Mouse (Mus musculus) heart, embryonic 14.5 days (tissue): ENCODE data around the gene Gm17571. TPM values are rescaled to one million over a fixed set of nuclear protein-coding genes. Genes with fewer than 3 reads are reported as not detected.
A peak's percentile ranks its signal among the peaks of the same experiment; 100 is the strongest.

Experiments
- ATAC-seq: fragments of 200-750 bp; cut with Nextera tagmentation; 2 replicates; pipeline ENCODE4 v1.8.0; 2017; ENCODE audit warnings: low read depth, moderate TSS enrichment; ENCODE audit not compliant: insufficient number of reproducible peaks, insufficient read depth, low FRiP score
- H3K27ac ChIP-seq, 2 experiments: fragments of 200-500 bp in 1 of 2; fragments of 300-500 bp in 1 of 2; sonication (generic) in 1 of 2; replicated peaks in 1 of 2; 2 replicates each; pipeline ENCODE4 v1.5.1; 2012 to 2014; ENCODE audit warnings: low read depth in 2 of 2, low read length in 2 of 2, control low read depth in 1 of 2, mild to moderate bottlenecking in 1 of 2, mixed read lengths in 1 of 2; ENCODE audit not compliant: control insufficient read depth in 1 of 2, insufficient read depth in 1 of 2
- H3K27me3 ChIP-seq: fragments of 300-500 bp; sonication (generic); 2 replicates; pipeline ENCODE4 v1.6.1; 2014; ENCODE audit warnings: mild to moderate bottlenecking, low read length, control low read depth; ENCODE audit not compliant: control insufficient read depth, insufficient read depth
- H3K36me3 ChIP-seq: fragments of 300-500 bp; sonication (generic); 2 replicates; pipeline ENCODE4 v1.6.1; 2014; ENCODE audit warnings: mild to moderate bottlenecking, control low read depth, low read length, mixed read lengths; ENCODE audit not compliant: control insufficient read depth, insufficient read depth
- H3K4me1 ChIP-seq, 2 experiments: fragments of 200-500 bp in 1 of 2; fragments of 300-500 bp in 1 of 2; sonication (generic) in 1 of 2; 2 replicates each; pipeline ENCODE4 v1.6.1; 2012 to 2014; ENCODE audit warnings: low read length in 2 of 2, control low read depth in 1 of 2, mixed read lengths in 1 of 2; ENCODE audit not compliant: control insufficient read depth in 2 of 2, insufficient read depth in 2 of 2
- H3K4me2 ChIP-seq: fragments of 300-500 bp; sonication (generic); 2 replicates; pipeline ENCODE4 v1.6.1; 2014; ENCODE audit warnings: mild to moderate bottlenecking, low read length
- H3K4me3 ChIP-seq, 2 experiments: fragments of 200-500 bp in 1 of 2; fragments of 300-500 bp in 1 of 2; sonication (generic) in 1 of 2; 2 replicates each; pipeline ENCODE4 v1.5.1; 2012 to 2014; ENCODE audit warnings: low read length in 2 of 2, mild to moderate bottlenecking in 2 of 2, control low read depth in 1 of 2, low read depth in 1 of 2, moderate library complexity in 1 of 2; ENCODE audit not compliant: control insufficient read depth in 1 of 2, insufficient read depth in 1 of 2
- H3K9ac ChIP-seq: fragments of 300-500 bp; sonication (generic); 2 replicates; pipeline ENCODE4 v1.6.1; 2014; ENCODE audit warnings: mild to moderate bottlenecking, low read length
- H3K9me3 ChIP-seq: fragments of 300-500 bp; sonication (generic); 2 replicates; pipeline ENCODE4 v1.6.1; 2016; ENCODE audit warnings: low read length, control low read depth; ENCODE audit not compliant: control insufficient read depth
- WGBS: fragments of 180-500 bp; shearing (Covaris S2); extraction: QIAGEN DNeasy Blood & Tissue Kit; methylation state at CpG from one replicate; pipeline ENCODE4 v1.1.7; 2014; 5-methylcytosine and 5-hydroxymethylcytosine counted together
- polyA plus RNA-seq: library from polyadenylated mRNA; unstranded; fragments of >200 nt; fragmentation: Nextera tagmentation; extraction: Ambion mirVana; gene quantifications from 2 replicates; pipeline ENCODE4 v1.2.1, GENCODE M21; 2014

Gm17571 gene
- polyA plus RNA-seq, 1 experiment from 2014 or later = not detected

DNA sequence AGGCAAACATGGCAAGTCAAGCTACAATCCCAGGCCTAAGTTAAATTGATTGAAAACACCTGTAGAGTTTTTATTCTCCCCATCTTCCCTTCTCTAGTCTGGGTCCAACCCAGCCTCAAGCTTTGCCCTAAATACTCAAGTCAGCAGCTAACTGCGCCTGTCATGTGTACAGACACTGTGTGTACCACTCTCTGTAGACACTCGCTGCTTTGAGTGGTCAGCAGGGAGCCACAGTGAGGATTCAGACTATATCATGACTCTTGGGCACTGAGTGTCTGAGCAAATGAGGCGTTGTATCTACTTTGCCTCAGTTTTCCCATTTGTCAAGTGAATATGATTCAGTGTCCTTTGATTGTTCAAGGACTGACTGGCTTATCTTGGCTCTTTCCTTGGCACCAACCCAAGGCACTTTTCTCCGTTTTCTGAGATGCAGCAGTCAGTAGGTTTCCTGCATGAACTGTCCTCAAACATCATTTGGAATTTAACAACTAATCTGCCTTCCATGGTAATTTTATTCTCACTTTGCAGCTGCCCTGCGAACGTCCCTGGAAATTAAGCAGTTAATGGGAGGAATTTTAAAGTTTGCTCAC, 13.0 kb downstream of the Gm17571 start:
- H3K4me1 ChIP-seq = peaks cover 8 to 31% of the 10 kb centered on the region in 2 experiments
- H3K9ac ChIP-seq = no peak overlapping the region
- no peak overlapping the region for H3K27ac ChIP-seq
- WGBS = 64% methylated on average over 6 of the region's 6 CpGs
- no peak for ATAC-seq
- no peaks in the 10 kb centered on the region for H3K36me3 ChIP-seq
- no peaks in the 10 kb centered on the region for H3K9me3 ChIP-seq
- no peak overlapping the region for H3K4me3 ChIP-seq
- H3K27me3 ChIP-seq = no peaks in the 10 kb centered on the region
- no peak overlapping the region for H3K4me2 ChIP-seq

DNA sequence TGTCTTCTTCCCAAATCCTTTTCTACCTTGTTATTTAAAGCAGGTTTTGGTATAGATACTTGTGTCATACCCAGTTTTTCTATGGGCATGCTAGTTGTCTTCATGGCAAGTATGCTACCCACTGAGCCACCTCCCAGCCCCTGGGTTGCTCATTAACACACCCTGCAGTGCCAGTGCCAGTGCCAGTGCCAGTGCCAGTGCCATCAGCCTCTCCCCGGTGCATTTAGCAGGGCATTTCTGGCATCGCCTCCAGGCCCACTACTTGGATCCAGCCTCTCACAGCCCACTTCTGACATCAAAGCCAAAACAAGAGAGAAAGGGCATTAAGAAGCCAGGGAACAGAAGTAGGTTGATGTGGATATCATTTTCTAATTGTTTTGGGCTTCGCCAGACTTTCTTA, 14.9 kb downstream of the Gm17571 start:
- ATAC-seq = no peak
- no peaks in the 10 kb centered on the region for H3K36me3 ChIP-seq
- peaks cover 8 to 42% of the 10 kb centered on the region in 2 experiments for H3K4me1 ChIP-seq
- 96% methylated on average over 3 of the region's 3 CpGs for WGBS
- H3K27me3 ChIP-seq = no peaks in the 10 kb centered on the region
- H3K4me3 ChIP-seq = no peak overlapping the region
- no peak overlapping the region for H3K4me2 ChIP-seq
- H3K9me3 ChIP-seq = no peaks in the 10 kb centered on the region
- no peak overlapping the region for H3K9ac ChIP-seq
- no peak overlapping the region for H3K27ac ChIP-seq

DNA sequence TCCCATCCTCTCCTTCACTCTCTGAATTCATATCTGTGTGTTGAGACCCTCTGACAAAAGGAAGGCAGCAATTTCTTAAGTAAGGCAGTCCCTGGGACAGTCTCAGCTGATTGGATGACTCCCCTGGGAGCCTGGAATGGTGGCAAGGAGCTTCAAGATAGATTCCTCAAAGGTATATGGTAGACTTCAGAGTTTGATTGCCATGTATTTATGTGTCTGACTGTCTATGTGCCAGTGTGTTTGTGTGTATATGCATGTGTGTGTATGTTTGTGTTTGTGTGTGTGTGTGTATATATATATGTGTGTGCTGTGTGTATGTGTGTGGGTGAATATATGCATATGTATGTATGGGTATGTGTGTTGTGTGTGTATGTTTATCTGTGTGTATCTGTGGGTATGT, 15.8 kb downstream of the Gm17571 start:
- Histone ChIP-seq H3K27ac (peak overlapping the region; percentile 50 to 75; a peak in 3 of 4 replicates), H3K9ac (no peak overlapping the region), H3K4me3 (no peak overlapping the region), H3K36me3 (no peaks in the 10 kb centered on the region), H3K4me1 (peaks cover 10 to 48% of the 10 kb centered on the region in 2 experiments), H3K4me2 (no peak overlapping the region), H3K27me3 (no peaks in the 10 kb centered on the region), H3K9me3 (no peaks in the 10 kb centered on the region)
- no peak for ATAC-seq

DNA sequence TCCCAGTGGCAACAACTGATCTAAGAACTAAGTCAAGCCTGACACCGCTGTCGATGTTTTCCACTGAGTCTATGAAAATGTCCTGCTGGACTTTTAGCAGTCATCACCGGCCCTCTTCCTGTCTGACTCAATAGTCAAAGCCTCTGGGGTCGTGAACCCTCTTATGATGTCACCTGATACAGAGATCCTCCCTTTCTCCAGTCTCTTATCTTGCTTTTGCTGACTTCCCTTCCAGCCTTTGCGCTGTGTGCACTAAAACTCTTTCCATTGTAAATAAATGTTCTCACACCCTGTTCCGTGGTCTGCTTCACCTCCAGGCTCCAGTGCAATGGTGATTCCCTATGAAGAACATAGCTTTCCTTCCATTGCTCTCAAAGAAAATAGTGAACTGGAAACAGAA, 16.3 kb downstream of the Gm17571 start:
- Histone ChIP-seq H3K4me2 (no peak overlapping the region), H3K9ac (no peak overlapping the region), H3K27me3 (no peaks in the 10 kb centered on the region), H3K27ac (peak overlapping the region; percentile 50 to 75; a peak in 3 of 4 replicates), H3K4me3 (no peak overlapping the region), H3K36me3 (no peaks in the 10 kb centered on the region), H3K4me1 (peaks cover 13 to 49% of the 10 kb centered on the region in 2 experiments), H3K9me3 (no peaks in the 10 kb centered on the region)
- 29% methylated on average over 6 of the region's 6 CpGs for WGBS
- ATAC-seq = peak; percentile 80

DNA sequence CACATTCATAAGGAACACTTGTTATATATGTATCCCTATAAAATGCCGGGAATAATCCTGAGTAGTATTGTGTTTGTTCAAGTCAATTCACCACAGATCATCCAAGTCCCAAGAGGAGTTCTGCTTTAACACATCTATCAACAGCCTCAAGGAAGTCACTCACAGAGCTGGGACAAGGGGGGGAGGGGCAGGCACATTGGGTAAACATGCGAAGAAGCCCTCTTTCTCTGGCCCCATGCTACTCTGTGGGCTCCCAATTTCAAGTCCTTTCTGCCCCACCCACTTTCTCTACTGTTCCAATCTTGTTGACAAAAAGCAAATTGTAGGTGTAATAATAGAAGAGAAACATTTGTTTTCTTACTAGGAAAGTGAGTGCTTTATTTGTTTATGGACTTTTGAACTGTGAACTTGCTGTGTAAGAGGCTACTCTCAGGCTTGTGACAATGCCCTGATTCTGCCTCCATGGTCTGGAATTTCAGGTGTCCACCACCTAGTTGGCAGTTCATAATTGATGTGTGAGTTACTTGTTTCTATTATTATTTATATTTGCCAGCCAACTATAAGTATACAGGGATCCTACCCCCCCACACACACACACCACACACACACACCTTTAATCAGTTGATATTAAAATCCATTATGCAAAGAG, 17.0 kb downstream of the Gm17571 start:
- no peak overlapping the region for H3K4me2 ChIP-seq
- no peaks in the 10 kb centered on the region for H3K36me3 ChIP-seq
- H3K4me3 ChIP-seq = no peak overlapping the region
- H3K4me1 ChIP-seq = peaks cover 15 to 54% of the 10 kb centered on the region in 2 experiments
- H3K27ac ChIP-seq = peak overlapping the region in 1 of 2 experiments; percentile 50; a peak in 1 of 4 replicates
- WGBS = 42% methylated on average over 2 of the region's 2 CpGs
- no peaks in the 10 kb centered on the region for H3K27me3 ChIP-seq
- H3K9me3 ChIP-seq = no peaks in the 10 kb centered on the region
- ATAC-seq = no peak
- H3K9ac ChIP-seq = no peak overlapping the region

DNA sequence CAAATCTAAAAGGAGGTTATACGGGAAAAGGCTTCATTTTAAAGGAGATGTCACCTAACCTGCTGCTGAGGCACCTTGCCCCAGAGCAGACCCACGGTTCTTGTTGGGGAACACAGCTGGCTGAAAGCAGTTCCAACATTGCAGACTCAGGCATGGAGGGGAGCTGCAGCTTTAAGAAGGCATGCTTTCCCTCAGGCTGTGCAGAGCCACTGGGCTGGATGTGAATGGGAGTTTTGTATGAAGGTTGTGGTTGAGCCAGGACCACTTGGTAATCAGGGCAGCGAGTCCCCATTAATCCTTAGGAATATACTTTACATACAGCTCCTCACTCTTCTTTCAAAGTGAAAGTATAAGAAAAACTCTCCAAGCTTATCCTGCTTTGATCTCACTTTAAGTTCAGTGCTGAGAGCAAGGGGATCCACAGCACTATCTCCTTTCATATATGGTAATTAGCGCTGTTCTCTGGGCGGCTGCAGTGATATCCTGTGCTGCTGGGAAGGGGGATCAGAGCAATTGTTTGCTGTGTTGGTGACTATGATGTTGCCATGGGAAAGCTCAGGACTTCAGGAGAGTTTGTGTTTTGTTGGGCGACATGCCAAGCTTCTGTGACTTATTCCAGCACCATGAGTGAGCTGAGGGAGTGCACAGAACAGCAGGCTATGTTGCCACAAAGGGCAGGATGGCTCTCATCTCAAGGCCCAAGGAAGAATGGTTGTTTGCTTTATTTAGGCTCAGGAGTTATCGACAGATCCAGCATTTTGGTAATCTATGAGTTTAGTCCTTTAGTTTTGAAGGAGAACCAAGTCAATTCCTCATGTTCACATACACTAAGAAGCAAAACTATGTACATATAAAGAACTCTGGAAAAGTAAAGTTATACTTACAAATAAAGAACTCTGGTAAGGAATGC, 21.3 kb downstream of the Gm17571 start:
- Histone ChIP-seq H3K9ac (peak overlapping the region; percentile 13; the same call in 1 of the 2 replicates), H3K27me3 (no peaks in the 10 kb centered on the region), H3K9me3 (no peaks in the 10 kb centered on the region), H3K27ac (peak overlapping the region; percentile 72 to 79), H3K36me3 (no peaks in the 10 kb centered on the region), H3K4me1 (peaks cover 10 to 41% of the 10 kb centered on the region in 2 experiments), H3K4me3 (no peak overlapping the region), H3K4me2 (peak overlapping the region; percentile 57)
- WGBS = 15% methylated on average over 7 of the region's 7 CpGs
- peak; percentile 87 for ATAC-seq

DNA sequence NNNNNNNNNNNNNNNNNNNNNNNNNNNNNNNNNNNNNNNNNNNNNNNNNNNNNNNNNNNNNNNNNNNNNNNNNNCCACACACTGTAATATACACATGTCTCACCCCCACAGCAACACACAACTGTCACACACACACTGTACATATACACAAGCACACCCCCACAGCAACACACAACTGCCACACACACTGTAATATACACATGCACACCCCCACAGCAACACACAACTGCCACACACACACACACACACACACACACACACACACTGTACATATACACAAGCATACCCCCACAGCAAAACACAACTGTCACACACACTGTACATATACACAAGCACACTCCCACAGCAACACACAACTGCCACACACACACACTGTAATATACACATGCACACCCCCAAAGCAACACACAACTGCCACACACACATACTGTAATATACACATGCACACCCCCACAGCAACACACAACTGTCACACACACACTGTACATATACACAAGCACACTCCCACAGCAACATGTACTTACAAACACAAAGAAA, 32.3 kb downstream of the Gm17571 start:
- Histone ChIP-seq H3K9me3 (no peaks in the 10 kb centered on the region), H3K4me1 (no peaks in the 10 kb centered on the region), H3K36me3 (peaks cover 5% of the 10 kb centered on the region; the same call in 1 of the 2 replicates), H3K9ac (no peak overlapping the region), H3K27ac (0 out of 4 replicates have a peak overlapping the region, but pooled peaks of 1 of the 2 experiments have one; percentile 2), H3K4me3 (no peak overlapping the region), H3K4me2 (no peak overlapping the region), H3K27me3 (no peaks in the 10 kb centered on the region)
- peak; percentile 26; the same call in 1 of the 2 replicates for ATAC-seq
